Mouse (Mus musculus) frontal cortex, adult (tissue): ENCODE results near the gene Phf21a.

Source experiments
- ATAC-seq: cut with Nextera tagmentation; 2 replicates; pipeline ENCODE4 v1.9.2; 2017; ENCODE audit warnings: mild to moderate bottlenecking, moderate library complexity, mixed read lengths; ENCODE audit not compliant: low TSS enrichment

Phf21a gene

DNA sequence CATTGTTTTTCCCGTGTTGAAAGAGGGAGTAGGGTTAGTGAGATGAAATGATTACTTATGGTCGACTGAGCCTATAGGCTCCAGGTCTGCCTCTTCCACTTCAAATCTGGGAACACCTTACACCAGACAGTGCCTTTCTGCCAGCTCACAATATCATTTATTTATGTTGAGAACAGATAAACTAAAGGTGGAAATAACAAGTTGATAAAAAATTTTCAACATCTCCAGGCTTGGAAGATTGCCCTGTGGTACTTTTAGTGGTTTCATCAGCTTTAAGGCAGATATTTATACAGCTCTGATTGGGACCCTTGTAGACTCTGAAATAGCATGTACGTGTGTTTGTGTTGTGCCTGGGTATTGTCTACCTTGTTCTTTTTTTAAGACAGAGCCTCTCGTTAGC, 83.4 kb downstream of the Phf21a start:
- no peak for ATAC-seq

- ATAC-seq = no peak
Measured at GRCm38 (mm10) chr2:92182146-92182756, 89.3 kb downstream of the Phf21a start.

- ATAC-seq = peak; percentile 62
Measured at GRCm38 (mm10) chr2:92182981-92183501, 90.1 kb downstream of the Phf21a start.

DNA sequence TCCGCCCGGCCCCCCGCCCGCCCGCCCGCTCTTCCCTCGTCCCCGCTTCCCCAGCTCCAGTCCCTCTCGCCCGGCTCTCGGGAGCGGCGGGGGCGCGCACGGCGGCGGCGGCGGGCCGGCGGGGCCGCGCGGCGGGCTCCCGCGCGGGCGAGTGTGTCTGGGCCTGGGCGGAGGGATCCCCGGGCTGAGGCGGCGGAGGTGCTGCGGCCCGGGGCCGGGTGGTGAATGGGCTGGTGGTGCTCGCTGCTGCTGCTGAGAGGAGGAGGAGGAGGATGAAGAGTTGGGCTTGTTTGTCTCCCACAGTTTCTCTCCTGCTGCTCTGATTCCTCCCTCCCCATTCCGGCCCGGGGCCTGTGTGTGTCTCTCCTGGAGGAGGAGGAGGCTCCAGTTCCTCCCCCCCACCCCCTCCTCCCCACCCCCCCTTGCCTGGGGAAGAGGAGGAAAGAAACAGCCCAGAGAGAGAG, 90.7 kb downstream of the Phf21a start:
- ATAC-seq = peak; percentile 76

- ATAC-seq = peak; percentile 69
Measured at GRCm38 (mm10) chr2:92184077-92184921, 91.4 kb downstream of the Phf21a start.

- ATAC-seq = no peak
Measured at GRCm38 (mm10) chr2:92185062-92185765, 92.3 kb downstream of the Phf21a start.

DNA sequence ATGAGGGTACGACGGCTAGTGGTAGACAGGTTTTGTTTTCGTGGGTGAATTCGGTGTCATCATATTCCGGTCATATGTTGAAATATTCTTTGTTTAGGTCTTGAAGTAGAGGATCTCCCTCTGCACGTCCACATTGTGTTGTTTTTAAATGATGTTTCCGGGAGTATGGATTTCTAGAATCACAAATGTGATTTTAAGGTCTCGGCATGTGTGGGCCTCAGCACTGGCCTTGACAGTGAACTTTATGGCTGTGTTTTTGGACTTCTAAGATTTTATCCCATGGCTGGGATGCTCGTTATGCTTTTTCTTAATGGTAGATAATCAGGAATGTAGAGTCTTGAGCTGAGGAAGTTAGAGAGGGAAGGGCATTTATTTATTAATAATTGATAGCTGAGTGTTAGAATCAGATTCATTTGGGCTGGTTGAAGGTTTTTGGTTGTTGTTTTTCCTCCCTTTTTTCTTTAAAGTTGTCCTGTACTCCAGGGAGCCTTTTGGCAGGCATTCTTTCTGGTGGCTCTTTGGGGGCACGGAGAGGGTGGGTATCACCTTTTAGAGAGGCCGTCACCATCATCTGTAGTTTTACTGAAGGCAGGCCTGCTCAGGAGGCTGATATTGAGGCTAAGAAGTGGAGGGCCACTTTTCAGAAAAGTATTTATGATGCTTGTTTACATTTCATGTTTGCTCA, 93.0 kb downstream of the Phf21a start:
- ATAC-seq = no peak

GRCm38 (mm10) chr2:92187061-92187460, 94.1 kb downstream of the Phf21a start:
- no peak for ATAC-seq

DNA sequence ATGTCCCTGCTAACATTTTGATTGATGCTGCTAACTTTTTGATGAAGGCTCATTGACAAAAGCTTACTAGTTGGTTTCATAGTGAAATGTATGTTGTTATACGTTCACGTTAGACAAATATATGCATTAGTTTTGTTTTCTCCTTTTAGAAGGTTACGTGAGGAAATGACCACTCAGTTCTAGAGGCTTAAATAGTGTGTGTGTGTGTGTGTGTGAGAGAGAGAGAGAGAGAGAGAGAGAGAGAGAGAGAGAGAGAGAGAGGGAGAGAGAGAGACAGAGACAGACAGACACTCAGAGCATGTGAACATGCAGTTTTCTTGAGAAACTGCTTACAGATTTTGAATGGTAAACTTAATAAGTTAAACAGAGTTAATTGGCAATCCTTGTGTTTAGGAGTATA, 95.8 kb downstream of the Phf21a start:
- ATAC-seq = no peak

- ATAC-seq = no peak
Measured at GRCm38 (mm10) chr2:92190960-92191359, 98.0 kb downstream of the Phf21a start.

DNA sequence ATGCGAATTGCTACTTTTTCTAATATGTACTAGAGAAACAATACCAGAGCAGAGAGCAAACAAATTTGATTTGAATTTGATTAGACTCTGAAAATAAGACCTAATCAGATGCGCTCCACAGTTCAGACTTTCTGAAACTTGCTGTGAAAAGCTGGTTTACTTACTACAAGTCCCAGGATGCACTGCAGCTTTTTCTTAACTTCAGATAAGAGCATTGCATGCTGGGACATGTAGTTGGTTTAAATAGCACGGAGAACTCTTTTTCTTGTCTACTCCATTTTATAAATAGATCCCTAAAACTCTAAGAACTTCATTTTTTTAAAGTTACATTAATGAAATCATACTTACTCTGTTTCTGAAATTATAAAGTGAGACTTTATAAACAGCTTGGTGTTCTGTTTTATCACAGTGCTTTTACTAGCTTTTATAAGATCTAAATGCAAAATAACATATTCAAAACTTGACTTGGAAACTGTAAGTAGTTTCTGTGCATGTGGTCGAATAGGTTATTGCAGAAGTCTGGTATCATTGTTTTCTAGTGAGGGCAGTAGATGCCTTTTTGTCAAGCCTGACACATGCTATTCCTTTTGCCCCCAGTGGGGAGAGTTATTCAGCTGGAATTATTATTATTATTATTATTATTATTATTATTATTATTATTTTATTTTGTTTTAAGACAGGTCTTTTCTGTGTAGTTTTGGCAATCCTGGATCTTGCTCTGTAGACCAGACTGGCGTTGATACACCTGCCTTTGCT, 99.1 kb downstream of the Phf21a start:
- ATAC-seq = peak; percentile 80; the same call in 1 of the 2 replicates

DNA sequence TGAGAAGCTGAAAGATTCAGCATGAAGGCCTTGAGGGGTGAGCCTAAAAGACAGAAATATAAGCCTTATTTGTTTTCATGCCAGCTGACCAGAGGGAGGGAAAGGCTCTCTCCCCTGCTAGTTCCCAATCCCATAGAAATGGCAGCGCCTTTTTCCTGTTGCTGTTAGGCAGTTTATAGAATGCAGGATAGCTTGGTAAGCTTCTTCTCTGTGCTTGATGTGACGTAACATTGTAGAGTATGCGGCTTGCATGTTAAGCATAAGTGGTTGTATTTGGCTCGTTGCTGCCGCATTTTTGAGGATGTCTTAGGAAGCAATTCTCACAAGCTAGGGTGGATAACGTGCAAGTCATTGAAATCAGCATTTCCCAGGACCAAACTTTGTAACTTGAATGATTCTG, 105.2 kb downstream of the Phf21a start:
- ATAC-seq = peak; percentile 65; the same call in 1 of the 2 replicates

DNA sequence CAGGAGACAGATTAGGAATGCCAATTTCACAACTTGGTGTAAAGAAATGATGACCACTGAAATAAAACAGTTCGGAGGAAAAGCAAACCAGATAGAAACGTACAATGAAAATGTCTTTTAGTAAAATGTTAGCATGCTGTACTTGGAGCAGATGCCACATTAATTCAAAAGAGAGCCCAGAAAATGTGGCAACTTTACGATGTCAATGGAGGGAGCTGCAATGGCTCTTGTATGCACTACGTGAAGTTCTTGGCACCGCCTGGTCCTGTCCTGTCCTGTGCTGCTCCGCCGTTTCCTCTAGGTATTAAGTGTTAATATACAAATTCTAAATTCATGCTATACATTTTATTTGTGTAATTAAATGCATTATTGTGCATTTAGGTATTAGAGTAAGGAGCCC, 105.8 kb downstream of the Phf21a start:
- peak; percentile 57; the same call in 1 of the 2 replicates for ATAC-seq

- ATAC-seq = no peak
Measured at GRCm38 (mm10) chr2:92199562-92200286, 106.8 kb downstream of the Phf21a start.

- no peak for ATAC-seq
Measured at GRCm38 (mm10) chr2:92202319-92203040, 109.6 kb downstream of the Phf21a start.

- no peak for ATAC-seq
Measured at GRCm38 (mm10) chr2:92205010-92205639, 112.2 kb downstream of the Phf21a start.

DNA sequence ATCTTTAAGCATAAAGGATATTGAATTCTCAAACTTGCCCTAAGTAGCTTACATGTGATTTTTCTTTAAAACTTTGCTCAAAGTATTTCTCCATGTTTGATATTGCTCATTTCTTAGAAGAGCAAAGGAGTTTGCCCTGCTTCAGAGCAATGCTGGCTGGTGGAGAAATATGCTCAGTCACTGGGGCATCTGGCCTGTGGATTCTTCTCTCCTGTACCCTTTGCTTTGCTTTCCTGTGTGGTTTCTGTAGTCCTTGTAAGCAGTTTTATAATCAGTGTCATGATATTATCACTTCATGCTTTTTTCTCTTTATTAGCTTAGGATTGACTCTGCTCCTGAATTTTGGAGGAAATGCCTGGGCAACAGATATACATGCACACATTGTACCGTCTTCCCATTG, 117.5 kb downstream of the Phf21a start:
- ATAC-seq = no peak

- ATAC-seq = no peak
Measured at GRCm38 (mm10) chr2:92221431-92221830, 128.5 kb downstream of the Phf21a start.

DNA sequence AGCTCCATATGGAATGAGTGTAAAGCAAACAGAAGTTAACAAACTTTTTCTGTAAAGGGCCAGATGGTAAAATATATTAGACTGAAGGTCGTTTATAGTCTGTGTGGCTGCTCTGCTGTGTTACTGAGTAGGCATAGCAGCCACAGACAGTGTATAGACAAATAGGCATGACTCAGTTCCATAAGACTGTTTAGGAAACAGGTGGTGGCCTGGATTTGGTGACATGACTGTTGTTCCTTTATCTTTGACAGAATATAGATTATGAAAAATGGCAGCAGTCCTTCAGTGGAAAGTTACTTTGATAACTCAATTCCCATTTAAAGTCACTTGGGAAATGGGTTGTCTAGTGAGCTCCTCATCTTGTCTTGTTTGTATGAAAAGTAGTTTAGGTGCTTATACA, 132.7 kb downstream of the Phf21a start:
- ATAC-seq = no peak
